Mouse (Mus musculus) hindbrain, embryonic 13.5 days (tissue): ENCODE data around the gene Chrna7. TPM values are rescaled to one million over a fixed set of nuclear protein-coding genes. Genes with fewer than 3 reads are reported as not detected.

Experiments
- polyA plus RNA-seq: library from polyadenylated mRNA; unstranded; fragments of >200 nt; fragmentation: Nextera tagmentation; extraction: Ambion mirVana; gene quantifications from 2 replicates; pipeline ENCODE4 v1.2.1, GENCODE M21; 2015

Gene Chrna7
- polyA plus RNA-seq, 1 experiment from 2014 or later, result 7.1 TPM

Other genes with a start within 250 kb of the Chrna7 start
- 3.2 TPM in 2 replicates for gene Otud7a, start 232.2 kb upstream of the Chrna7 start, polyA plus RNA-seq